Comparison of ENCODE assay signal across 10 mouse cellular contexts in genomic region chr16:43506771-43507405, GRCm38 (mm10).
DNase-seq lines count a peak whose midpoint lies in the region; ATAC-seq and TF ChIP-seq lines count a peak whose summit lies in the region.
"Had no signal": no experiment of that assay in that cellular context is flagged by ENCODE, and none has a peak within 500 bp of the region (broad histone marks: within the 10 kb centered on the region; RNA-seq: fewer than 3 reads in every experiment).

No protein-coding gene starts in this region.

- intact Hi-C loops in left cerebral cortex, postnatal 14 days (cut with DNase I): loop anchor here (10.0 kb wide), 1 partner anchor 592 kb away; no protein-coding TSS in a partner anchor

- H3K27ac ChIP-seq in kidney, embryonic 14.5 days (ENCODE audit: low read depth, low read length): peak overlapping the region; percentile 78; the same call in 1 of the 2 replicates
- peak overlapping the region; percentile 91 for H3K27ac ChIP-seq in forebrain, embryonic 14.5 days (ENCODE audit: low read depth, low read length)
- H3K27ac ChIP-seq in midbrain, embryonic 10.5 days (replicated peaks): peak overlapping the region; percentile 94
- H3K27ac ChIP-seq: liver, embryonic 15.5 days had no signal

- no peaks in the 10 kb centered on the region for H3K36me3 ChIP-seq in kidney, embryonic 14.5 days (ENCODE audit: control insufficient read depth, insufficient read depth, low read length)
- no peaks in the 10 kb centered on the region for H3K36me3 ChIP-seq in forebrain, embryonic 14.5 days (ENCODE audit: control insufficient read depth, insufficient read depth, low read length)
- no peaks in the 10 kb centered on the region for H3K36me3 ChIP-seq in midbrain, embryonic 10.5 days
- H3K36me3 ChIP-seq: liver, embryonic 15.5 days had no signal

- peak overlapping the region; percentile 32 for H3K4me2 ChIP-seq in kidney, embryonic 14.5 days (replicated peaks; ENCODE audit: low read depth, low read length)
- peak overlapping the region; percentile 79 for H3K4me2 ChIP-seq in forebrain, embryonic 14.5 days (ENCODE audit: low read length)
- H3K4me2 ChIP-seq: liver, embryonic 15.5 days had no signal

- H3K27me3 ChIP-seq in kidney, embryonic 14.5 days (ENCODE audit: control insufficient read depth, insufficient read depth, low read length): no peaks in the 10 kb centered on the region
- H3K27me3 ChIP-seq in forebrain, embryonic 14.5 days (replicated peaks; ENCODE audit: control insufficient read depth, insufficient read depth, low read length): no peaks in the 10 kb centered on the region
- no peaks in the 10 kb centered on the region for H3K27me3 ChIP-seq in midbrain, embryonic 10.5 days (ENCODE audit: low read depth, poor library complexity, severe bottlenecking)
- H3K27me3 ChIP-seq: Patski had no signal

- no peak for TF ChIP-seq POLR2A in brain, embryonic 14.5 days (IDR thresholded peaks at IDR 0.05; ENCODE audit: borderline replicate concordance, extremely low read depth, insufficient read depth, insufficient read length, poor library complexity, severe bottlenecking)

- H3K4me3 ChIP-seq in kidney, embryonic 14.5 days (ENCODE audit: low read length): no peak overlapping the region
- H3K4me3 ChIP-seq in forebrain, embryonic 14.5 days (ENCODE audit: low read depth, low read length): peak overlapping the region; percentile 52
- H3K4me3 ChIP-seq in midbrain, embryonic 10.5 days: peak overlapping the region; percentile 68
- H3K4me3 ChIP-seq: liver, embryonic 15.5 days had no signal

- H3K9ac ChIP-seq in kidney, embryonic 14.5 days (ENCODE audit: low read depth, low read length): no peak overlapping the region; the same call in 1 of the 2 replicates
- H3K9ac ChIP-seq in forebrain, embryonic 14.5 days (ENCODE audit: low read length): peak overlapping the region; percentile 87
- H3K9ac ChIP-seq: liver, embryonic 15.5 days had no signal

- 35% methylated on average over 10 of the region's 10 CpGs for WGBS in kidney, embryonic 14.5 days
- 9% methylated on average over 10 of the region's 10 CpGs for WGBS in forebrain, embryonic 14.5 days
- 17% methylated on average over 10 of the region's 10 CpGs for WGBS in midbrain, embryonic 10.5 days

- no peak for DNase-seq in kidney, adult 9 months
- DNase-seq in brain, embryonic 14.5 days (ENCODE audit: low read depth): peak; percentile 80
- peak; percentile 66 for DNase-seq in forebrain, embryonic 14.5 days (ENCODE audit: low spot score)
- DNase-seq in midbrain, embryonic 10.5 days (ENCODE audit: low spot score): no peak
- DNase-seq in left cerebral cortex, postnatal 14 days (ENCODE audit: low spot score in 2 of 2): no peak
- DNase-seq in gastrocnemius, postnatal 25 days: no peak

- H3K4me1 ChIP-seq in kidney, embryonic 14.5 days (ENCODE audit: control insufficient read depth, insufficient read depth, low read length): peaks cover 7% of the 10 kb centered on the region; the same call in 1 of the 2 replicates
- H3K4me1 ChIP-seq in forebrain, embryonic 14.5 days (ENCODE audit: control insufficient read depth, insufficient read depth, low read length): peaks cover 34% of the 10 kb centered on the region
- H3K4me1 ChIP-seq in midbrain, embryonic 10.5 days: peaks cover 65% of the 10 kb centered on the region
- H3K4me1 ChIP-seq: liver, embryonic 15.5 days had no signal

- TF ChIP-seq CTCF in brain, embryonic 14.5 days (IDR thresholded peaks at IDR 0.05; ENCODE audit: borderline replicate concordance, extremely low read depth, insufficient read depth, insufficient read length): no peak

- peak; percentile 65; the same call in 1 of the 2 replicates for ATAC-seq in kidney, embryonic 14.5 days (ENCODE audit: low FRiP score, low TSS enrichment)
- ATAC-seq in forebrain, embryonic 14.5 days: no peak
- no peak for ATAC-seq in monocyte, adult 5-6 weeks (replicated peaks; ENCODE audit: insufficient number of reproducible peaks, low FRiP score, low TSS enrichment, poor library complexity, severe bottlenecking)
- ATAC-seq: Patski had no signal

- no peaks in the 10 kb centered on the region for H3K9me3 ChIP-seq in kidney, embryonic 14.5 days (ENCODE audit: control insufficient read depth, low read length)
- H3K9me3 ChIP-seq in forebrain, embryonic 14.5 days (replicated peaks; ENCODE audit: control insufficient read depth, low read length): no peaks in the 10 kb centered on the region
- H3K9me3 ChIP-seq in midbrain, embryonic 10.5 days (replicated peaks): no peaks in the 10 kb centered on the region
- H3K9me3 ChIP-seq: liver, embryonic 15.5 days had no signal

Comparison
In these comparisons a context has a peak if more than half of its experiments do, and no peak if none do; other contexts are left out.
1. DNase-seq: peak in brain, embryonic 14.5 days (single experiment) and forebrain, embryonic 14.5 days (single experiment); none in kidney, adult 9 months (single experiment), midbrain, embryonic 10.5 days (single experiment), left cerebral cortex, postnatal 14 days (0 of 2) and gastrocnemius, postnatal 25 days (single experiment).
2. Peak in every context shown above with its lines, with median percentiles within 50 percentile points of each other: H3K27ac ChIP-seq.